Mouse (Mus musculus) limb, embryonic 14.5 days (tissue): ENCODE results near the gene Grpel1. TPM values are rescaled to one million over a fixed set of nuclear protein-coding genes. Genes with fewer than 3 reads are reported as not detected.

ENCODE experiments used
- ATAC-seq: fragments of 200-750 bp; cut with Nextera tagmentation; 2 replicates; pipeline ENCODE4 v1.8.0; 2017; ENCODE audit warnings: low read depth, moderate number of reproducible peaks, moderate TSS enrichment; ENCODE audit not compliant: low FRiP score
- DNase-seq: peaks from one replicate; pipeline ENCODE4 v3.0.0-alpha.2; 2015; ENCODE audit warnings: low spot score
- H3K27ac ChIP-seq: fragments of 300-500 bp; sonication (generic); replicated peaks from 2 replicates; pipeline ENCODE4 v1.5.1; 2014; ENCODE audit warnings: low read depth, mild to moderate bottlenecking, low read length, moderate library complexity, mixed read lengths
- H3K27me3 ChIP-seq: fragments of 300-500 bp; sonication (generic); 2 replicates; pipeline ENCODE4 v1.6.1; 2014; ENCODE audit warnings: low read length, mixed read lengths; ENCODE audit not compliant: control insufficient read depth, insufficient read depth
- H3K36me3 ChIP-seq: fragments of 300-500 bp; sonication (generic); 2 replicates; pipeline ENCODE4 v1.6.1; 2014; ENCODE audit warnings: mild to moderate bottlenecking, low read length, moderate library complexity, mixed read lengths; ENCODE audit not compliant: control insufficient read depth, insufficient read depth
- H3K4me1 ChIP-seq: fragments of 300-500 bp; sonication (generic); 2 replicates; pipeline ENCODE4 v1.6.1; 2014; ENCODE audit warnings: antibody characterized with exemption, low read length, mixed read lengths; ENCODE audit not compliant: control insufficient read depth, insufficient read depth
- H3K4me2 ChIP-seq: fragments of 300-500 bp; sonication (generic); replicated peaks from 2 replicates; pipeline ENCODE4 v1.6.1; 2014; ENCODE audit warnings: low read depth, mild to moderate bottlenecking, low read length, moderate library complexity; ENCODE audit not compliant: severe bottlenecking
- H3K4me3 ChIP-seq: fragments of 300-500 bp; sonication (generic); replicated peaks from 2 replicates; pipeline ENCODE4 v1.5.1; 2014; ENCODE audit warnings: low read length
- H3K9ac ChIP-seq: fragments of 300-500 bp; sonication (generic); 2 replicates; pipeline ENCODE4 v1.6.1; 2014; ENCODE audit warnings: mild to moderate bottlenecking, low read depth, low read length, moderate library complexity; ENCODE audit not compliant: severe bottlenecking
- H3K9me3 ChIP-seq: fragments of 300-500 bp; sonication (generic); 2 replicates; pipeline ENCODE4 v1.6.1; 2016; ENCODE audit warnings: low read length; ENCODE audit not compliant: control insufficient read depth
- POLR2A ChIP-seq: fragments of 200-500 bp; IDR thresholded peaks from 2 replicates; pipeline ENCODE4 v1.8.0; 2012; ENCODE audit warnings: inconsistent platforms, mild to moderate bottlenecking, moderate library complexity, borderline replicate concordance; ENCODE audit not compliant: insufficient read depth, insufficient read length; ENCODE audit errors: extremely low read depth
- WGBS: fragments of 180-500 bp; shearing (Covaris S2); extraction: QIAGEN DNeasy Blood & Tissue Kit; methylation state at CpG from one replicate; pipeline ENCODE4 v1.1.7; 2014; 5-methylcytosine and 5-hydroxymethylcytosine counted together
- polyA plus RNA-seq, 2 experiments: library from polyadenylated mRNA; depleted of rRNA in 1 of 2; stranded (reverse) in 1 of 2; unstranded in 1 of 2; fragments of >200 nt; fragmentation: Nextera tagmentation in 1 of 2; extraction: Ambion mirVana in 1 of 2; gene quantifications; 2 replicates each; pipeline versions ENCODE4 v1.2.1 to v1.2.3; 2012 to 2014

Gene Grpel1
- polyA plus RNA-seq, 2 experiments, result 22.9 to 52.8 TPM

- Histone ChIP-seq H3K9me3 (no peaks in the 10 kb centered on the region), H3K36me3 (peaks cover 80% of the 10 kb centered on the region), H3K4me2 (no peak overlapping the region), H3K27me3 (no peaks in the 10 kb centered on the region), H3K4me1 (no peaks in the 10 kb centered on the region), H3K9ac (no peak overlapping the region), H3K27ac (no peak overlapping the region), H3K4me3 (no peak overlapping the region)
- 90% methylated on average over 2 of the region's 2 CpGs for WGBS
- no peak for ATAC-seq
- DNase-seq, result no peak
- no peak for TF ChIP-seq POLR2A
Measured at GRCm38 (mm10) chr5:36510956-36511355, 46.2 kb downstream of the Grpel1 start.

- Histone ChIP-seq H3K27ac (no peak overlapping the region), H3K4me1 (no peaks in the 10 kb centered on the region), H3K9me3 (no peaks in the 10 kb centered on the region), H3K9ac (no peak overlapping the region), H3K27me3 (no peaks in the 10 kb centered on the region), H3K4me2 (no peak overlapping the region), H3K36me3 (peaks cover 88% of the 10 kb centered on the region), H3K4me3 (no peak overlapping the region)
- ATAC-seq (no peak), DNase-seq (no peak)
- no peak for TF ChIP-seq POLR2A
- 88% methylated on average over 1 of the region's 1 CpGs for WGBS
Measured at GRCm38 (mm10) chr5:36515126-36515525, 50.3 kb downstream of the Grpel1 start.

GRCm38 (mm10) chr5:36515558-36515957, 50.8 kb downstream of the Grpel1 start:
- no peaks in the 10 kb centered on the region for H3K27me3 ChIP-seq
- H3K4me3 ChIP-seq, result no peak overlapping the region
- no peak for DNase-seq
- H3K36me3 ChIP-seq, result peaks cover 89% of the 10 kb centered on the region
- TF ChIP-seq POLR2A, result no peak
- no peak overlapping the region for H3K9ac ChIP-seq
- H3K9me3 ChIP-seq, result no peaks in the 10 kb centered on the region
- H3K27ac ChIP-seq, result no peak overlapping the region
- WGBS, result 84% methylated on average over 5 of the region's 5 CpGs
- H3K4me2 ChIP-seq, result no peak overlapping the region
- no peak for ATAC-seq
- H3K4me1 ChIP-seq, result no peaks in the 10 kb centered on the region

- H3K4me1 ChIP-seq, result no peaks in the 10 kb centered on the region
- H3K9ac ChIP-seq, result no peak overlapping the region
- H3K4me3 ChIP-seq, result no peak overlapping the region
- no peak overlapping the region for H3K4me2 ChIP-seq
- DNase-seq, result no peak
- H3K36me3 ChIP-seq, result peaks cover 89% of the 10 kb centered on the region
- no peaks in the 10 kb centered on the region for H3K9me3 ChIP-seq
- ATAC-seq, result no peak
- H3K27me3 ChIP-seq, result no peaks in the 10 kb centered on the region
- WGBS, result 69% methylated on average over 3 of the region's 3 CpGs
- no peak for TF ChIP-seq POLR2A
- no peak overlapping the region for H3K27ac ChIP-seq
Measured at GRCm38 (mm10) chr5:36517596-36517995, 52.8 kb downstream of the Grpel1 start.

- Histone ChIP-seq H3K9ac (no peak overlapping the region), H3K4me2 (no peak overlapping the region), H3K36me3 (peaks cover 86% of the 10 kb centered on the region), H3K27ac (no peak overlapping the region), H3K27me3 (no peaks in the 10 kb centered on the region), H3K9me3 (no peaks in the 10 kb centered on the region), H3K4me3 (no peak overlapping the region), H3K4me1 (no peaks in the 10 kb centered on the region)
- no peak for TF ChIP-seq POLR2A
- ATAC-seq (no peak), DNase-seq (no peak)
- 83% methylated on average over 3 of the region's 3 CpGs for WGBS
Measured at GRCm38 (mm10) chr5:36519751-36520150, 55.0 kb downstream of the Grpel1 start.

- no peaks in the 10 kb centered on the region for H3K9me3 ChIP-seq
- no peak for DNase-seq
- H3K9ac ChIP-seq, result no peak overlapping the region
- H3K4me2 ChIP-seq, result no peak overlapping the region
- no peak overlapping the region for H3K27ac ChIP-seq
- H3K4me3 ChIP-seq, result no peak overlapping the region
- H3K27me3 ChIP-seq, result no peaks in the 10 kb centered on the region
- no peaks in the 10 kb centered on the region for H3K4me1 ChIP-seq
- no peak for TF ChIP-seq POLR2A
- WGBS, result 81% methylated on average over 2 of the region's 2 CpGs
- ATAC-seq, result no peak
- peaks cover 64% of the 10 kb centered on the region for H3K36me3 ChIP-seq
Measured at GRCm38 (mm10) chr5:36522782-36523181, 58.0 kb downstream of the Grpel1 start.
